Mouse (Mus musculus) spleen, embryonic (tissue): ENCODE results near the gene Scgb1a1.
"Not testable (repeated sequence)": the region's sequence is repeated elsewhere in the genome, so short reads cannot be mapped to it uniquely, and the experiment has no call there.

ENCODE experiments used
- CTCF ChIA-PET: fragments of 350-600 bp; sonication (Branson Sonifier 250); formaldehyde crosslinking; loops from one replicate; lab custom pipeline; 2022; lab: Charles Lee

Gene Scgb1a1

DNA sequence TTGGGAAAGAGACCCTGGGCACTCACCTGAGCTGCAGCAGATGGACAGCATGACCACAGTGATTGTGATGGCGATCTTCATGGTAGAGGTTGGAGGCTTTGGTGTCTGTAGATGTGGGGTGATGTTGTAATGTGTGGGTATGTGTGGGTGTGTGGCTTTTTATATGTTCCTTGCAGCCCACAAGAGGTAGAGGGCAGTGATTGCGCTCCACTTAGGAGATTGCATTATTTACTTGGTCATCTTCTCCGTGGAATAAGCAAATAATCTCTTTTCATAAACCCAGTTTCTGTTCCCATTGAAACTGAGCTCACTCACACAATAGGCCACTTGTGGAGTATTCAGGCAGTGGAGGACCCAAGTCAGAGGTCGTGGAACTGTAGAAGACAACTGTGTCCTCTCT, at the start of gene Scgb1a1:
Scgb1a1 (minus strand) TSS at position 138 of the 400 bp plus-strand sequence.
- CTCF ChIA-PET: no interaction called here

DNA sequence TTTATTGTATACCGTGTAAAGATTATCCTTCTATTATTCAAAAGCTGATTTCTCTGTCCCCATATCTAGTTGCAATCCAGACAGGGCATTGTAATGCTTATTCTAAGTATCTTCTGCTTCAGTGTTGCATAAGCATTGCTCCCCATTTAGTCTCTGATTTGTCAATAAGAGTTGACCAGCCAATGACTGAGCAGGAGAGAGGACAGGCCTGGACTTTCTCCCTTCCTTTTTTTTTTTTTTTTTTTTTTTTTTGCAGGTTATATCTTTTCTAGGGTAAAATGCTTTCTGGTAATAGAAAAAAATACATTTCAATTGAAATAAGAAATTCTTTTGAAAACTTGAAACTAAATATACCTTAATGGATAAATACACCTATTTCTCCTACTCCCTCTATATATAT, 49.4 kb upstream of the Scgb1a1 start:
- CTCF ChIA-PET: no interaction called here

DNA sequence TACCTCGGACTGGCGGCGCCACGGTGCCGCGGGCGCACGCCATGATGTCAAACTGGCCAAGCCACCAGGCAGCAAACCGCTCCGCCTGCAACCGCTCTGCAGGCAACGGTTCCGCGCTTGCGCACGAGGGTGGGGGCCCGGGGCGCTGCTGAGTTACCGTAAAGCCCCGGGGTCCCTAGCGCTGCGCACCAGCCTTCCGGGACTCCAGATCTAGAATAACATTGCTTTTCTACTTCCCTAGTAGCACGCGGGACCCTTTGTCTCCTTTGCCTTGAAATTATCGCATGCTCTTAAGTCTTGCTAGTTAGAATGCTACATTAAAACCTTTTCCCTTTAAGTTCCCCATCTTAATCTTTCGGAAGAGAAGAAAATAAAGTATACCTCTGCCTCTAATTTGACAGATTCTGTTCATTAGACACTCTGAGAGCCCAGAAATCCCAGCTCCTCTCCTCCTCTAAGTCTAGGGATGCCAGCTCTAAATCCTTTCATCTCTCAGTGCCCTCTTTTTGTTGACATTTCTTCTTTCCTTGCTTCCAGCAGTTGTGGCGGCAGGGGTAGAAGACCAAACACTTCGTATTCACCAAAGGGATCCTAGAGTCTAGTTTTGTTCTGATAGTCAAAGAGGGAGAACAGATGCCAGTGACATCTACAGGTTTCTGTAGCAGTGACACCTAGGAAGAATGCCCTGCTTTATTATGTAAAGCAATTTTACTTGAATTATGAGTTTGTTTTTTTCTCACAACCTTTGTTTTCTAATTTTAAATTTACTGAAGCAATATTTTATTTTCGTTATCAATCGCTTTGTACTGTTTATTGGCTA, 48.0 kb upstream of the Scgb1a1 start, which contains the start of gene Asrgl1:
Asrgl1 (minus strand) TSS at position 125 of the 820 bp plus-strand sequence.
- CTCF ChIA-PET: no interaction called here

DNA sequence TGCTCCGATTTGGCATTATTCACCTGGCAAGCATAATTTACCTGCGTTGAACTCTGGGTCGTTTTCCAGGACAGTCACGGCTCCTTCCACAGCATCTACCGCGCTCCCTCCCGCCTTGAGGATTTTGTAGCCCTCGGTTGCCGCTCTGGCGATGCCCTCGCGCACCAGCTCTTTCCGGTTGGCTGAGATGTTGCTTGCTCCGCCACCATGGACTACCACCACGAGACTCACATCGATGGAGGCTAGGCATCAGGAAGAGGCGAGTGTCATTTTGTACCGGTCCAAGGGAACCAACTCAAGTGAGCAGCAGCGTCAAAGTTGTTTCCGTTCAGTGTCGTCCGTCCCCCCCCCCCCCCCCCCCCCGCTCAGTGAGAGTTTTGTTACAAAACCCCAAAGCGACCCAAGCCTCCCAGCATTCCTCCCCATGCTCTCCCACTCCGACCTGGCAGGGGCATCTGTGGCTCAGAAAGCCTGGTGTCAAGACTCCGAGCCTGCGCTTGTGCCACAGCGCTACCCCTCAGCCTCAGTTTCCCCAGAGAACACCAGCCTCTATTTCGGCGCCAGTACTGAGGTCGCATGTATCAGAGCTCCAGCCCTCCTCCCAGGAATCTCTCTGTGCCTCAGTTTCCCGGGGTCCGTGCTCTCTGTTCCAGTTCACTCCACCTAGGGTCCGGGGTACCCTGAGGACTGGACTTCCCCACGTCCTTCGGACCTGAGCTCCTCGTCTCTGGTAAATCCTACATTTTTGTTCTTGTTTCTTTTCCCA, 47.2 kb upstream of the Scgb1a1 start:
- CTCF ChIA-PET: no interaction called here

DNA sequence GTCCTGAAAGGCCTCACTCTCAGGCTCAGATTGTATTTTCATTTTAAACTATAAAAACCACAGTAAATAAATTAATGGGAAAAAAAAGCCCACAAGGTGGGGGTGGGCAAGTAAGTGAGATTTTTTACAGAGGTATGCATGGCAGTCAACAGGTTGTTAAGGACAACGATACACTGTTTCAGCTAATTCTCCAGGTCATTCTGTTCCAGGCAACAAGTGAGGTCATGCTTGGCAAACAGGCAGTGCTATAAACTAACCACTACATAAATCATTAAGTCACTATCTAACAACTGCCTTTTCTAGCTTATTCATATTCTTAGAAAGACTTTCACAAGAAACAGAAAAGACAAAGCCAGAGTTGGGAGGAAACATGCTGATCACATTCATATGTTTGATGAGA, 42.2 kb upstream of the Scgb1a1 start:
- CTCF ChIA-PET: no interaction called here

DNA sequence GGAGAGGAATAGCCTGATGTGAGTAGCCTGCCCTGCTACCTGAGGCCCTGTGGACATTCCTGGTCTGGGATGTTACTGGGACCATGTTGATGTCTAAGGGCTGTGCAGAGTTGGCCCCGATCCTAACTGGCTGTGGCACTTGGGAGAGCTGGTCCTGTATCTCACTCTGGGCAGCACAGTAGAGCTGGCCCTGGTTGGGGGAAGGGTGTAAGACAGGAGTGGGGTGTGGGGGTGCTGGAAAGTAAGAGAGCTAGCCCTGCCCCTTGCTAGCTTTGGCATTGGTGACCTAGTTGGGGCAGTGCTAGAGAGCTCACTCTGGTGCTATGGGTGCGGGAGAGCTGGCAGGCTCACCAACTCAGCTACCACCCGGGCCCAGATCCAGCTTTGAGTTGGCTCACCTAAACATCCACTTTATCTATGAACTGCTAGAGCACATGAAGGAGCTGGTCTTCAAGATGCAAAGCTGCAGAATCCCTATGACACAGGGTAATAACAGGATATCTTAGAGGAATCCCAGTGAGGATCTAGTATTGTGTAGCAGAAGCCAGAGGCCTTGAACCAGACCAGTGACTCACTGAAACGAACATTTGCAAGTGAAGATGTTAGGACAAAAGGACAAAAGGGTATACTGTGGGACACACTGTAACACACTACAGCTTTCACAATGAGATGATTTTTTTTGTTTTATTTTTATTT, 40.9 kb upstream of the Scgb1a1 start:
- CTCF ChIA-PET: no interaction called here

DNA sequence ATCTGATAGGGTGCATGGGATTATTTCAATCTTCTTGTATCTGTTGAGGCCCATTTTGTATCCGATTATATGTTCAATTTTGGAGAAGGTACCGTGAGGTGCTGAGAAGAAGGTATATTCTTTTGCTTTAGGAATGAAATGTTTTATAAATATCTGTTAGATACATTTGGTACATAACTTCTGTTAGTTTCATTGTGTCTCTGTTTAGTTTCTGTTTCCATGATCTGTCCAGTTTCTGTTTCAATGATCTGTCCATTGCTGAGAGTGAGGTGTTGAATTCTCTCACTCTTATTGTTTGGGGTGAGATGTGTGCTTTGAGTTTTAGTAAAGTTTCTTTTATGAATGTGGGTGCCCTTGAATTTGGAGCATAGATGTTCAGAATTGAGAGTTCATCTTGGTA, 36.2 kb upstream of the Scgb1a1 start:
- CTCF ChIA-PET: not testable (repeated sequence)

DNA sequence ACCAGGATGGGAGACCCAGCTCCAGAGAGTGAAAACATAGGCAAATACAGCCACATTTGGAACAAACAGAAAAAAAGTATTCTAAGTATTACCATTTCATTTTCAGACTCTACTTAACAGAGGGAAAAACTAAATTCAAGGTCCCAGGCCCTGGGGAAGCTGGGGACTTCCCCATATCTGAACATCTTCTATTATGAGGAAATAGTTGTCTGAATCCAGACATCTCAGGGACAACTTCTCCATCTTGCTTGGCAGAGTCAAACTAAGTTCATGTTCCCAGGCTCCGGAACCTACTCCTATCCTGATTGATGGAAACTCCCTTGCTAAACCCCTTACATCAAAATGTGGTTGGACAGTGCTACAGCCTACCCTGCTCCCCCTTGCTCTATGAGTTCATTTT, 34.6 kb upstream of the Scgb1a1 start:
- CTCF ChIA-PET: no interaction called here

DNA sequence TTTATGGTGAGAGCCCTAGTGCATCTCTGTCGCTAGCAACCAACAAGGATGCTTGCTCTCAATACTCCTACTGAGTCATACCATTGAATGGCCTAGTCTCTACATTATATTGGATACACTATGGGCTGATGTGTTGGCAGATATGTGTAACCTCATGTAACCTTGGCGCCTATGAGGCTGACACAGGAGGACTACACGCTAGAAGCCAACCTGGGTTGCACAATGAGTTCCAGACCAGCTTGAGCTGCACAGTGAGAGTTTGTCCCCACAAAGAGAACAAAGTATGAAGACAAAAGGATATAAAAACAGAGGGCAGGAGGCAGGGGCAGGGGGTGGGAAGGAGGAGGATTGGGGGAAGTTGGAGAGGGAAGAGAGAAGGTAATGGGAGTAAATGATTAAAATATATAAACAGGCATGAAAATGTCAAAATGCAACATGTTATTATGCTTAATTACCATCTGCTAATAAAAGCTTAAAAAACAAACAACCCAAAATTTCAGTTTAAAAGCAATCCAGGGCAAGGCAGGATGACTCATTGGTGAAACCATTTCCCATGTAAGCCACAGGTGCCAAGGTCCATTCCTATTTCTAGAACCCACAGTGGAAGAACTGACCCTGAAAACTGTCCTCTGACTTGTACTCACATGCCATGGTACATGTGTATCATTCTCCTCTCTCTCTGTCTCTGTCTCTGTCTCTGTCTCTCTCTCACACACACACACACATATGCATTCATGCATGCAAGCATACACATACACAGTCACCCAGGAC, 32.1 kb upstream of the Scgb1a1 start:
- CTCF ChIA-PET: no interaction called here

DNA sequence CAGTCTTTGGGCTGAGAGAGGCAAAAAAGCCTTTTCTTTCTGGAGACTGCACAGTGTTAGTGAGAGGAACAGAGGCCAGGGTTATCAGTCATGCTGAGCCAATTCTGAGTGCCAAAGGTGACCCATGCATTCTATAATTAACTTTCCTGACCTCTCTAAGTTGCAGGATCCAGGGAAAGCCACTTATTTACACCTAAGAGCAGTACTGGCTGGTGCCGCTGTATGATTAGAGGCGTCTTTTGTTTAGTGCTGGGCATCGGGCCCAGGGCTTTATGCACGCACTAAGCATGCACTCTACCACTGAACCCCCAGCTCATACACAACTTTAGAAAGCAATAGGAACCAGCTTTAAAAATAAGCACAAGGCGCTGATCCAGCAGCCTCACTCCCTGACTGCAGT, 29.5 kb upstream of the Scgb1a1 start:
- CTCF ChIA-PET: no interaction called here

DNA sequence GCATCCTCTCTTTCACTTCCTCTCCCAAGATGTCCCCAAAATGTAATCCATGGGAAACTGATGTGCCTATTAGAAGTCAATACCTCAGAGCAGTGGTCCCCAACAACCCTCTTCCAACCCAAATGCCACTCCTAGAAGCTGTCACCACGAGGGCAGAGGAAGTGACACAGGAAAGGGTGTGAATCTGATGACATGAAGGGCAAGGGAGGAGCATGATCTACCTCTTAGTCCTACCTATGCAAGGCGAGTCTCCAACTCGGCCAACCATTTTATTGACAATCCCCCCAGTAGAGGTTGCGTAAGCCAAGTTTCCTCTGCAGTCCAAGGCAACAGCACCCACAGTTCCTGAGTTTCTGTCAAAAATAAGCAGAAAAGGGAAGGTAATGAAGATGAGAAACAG, 28.5 kb upstream of the Scgb1a1 start:
- CTCF ChIA-PET: no interaction called here

DNA sequence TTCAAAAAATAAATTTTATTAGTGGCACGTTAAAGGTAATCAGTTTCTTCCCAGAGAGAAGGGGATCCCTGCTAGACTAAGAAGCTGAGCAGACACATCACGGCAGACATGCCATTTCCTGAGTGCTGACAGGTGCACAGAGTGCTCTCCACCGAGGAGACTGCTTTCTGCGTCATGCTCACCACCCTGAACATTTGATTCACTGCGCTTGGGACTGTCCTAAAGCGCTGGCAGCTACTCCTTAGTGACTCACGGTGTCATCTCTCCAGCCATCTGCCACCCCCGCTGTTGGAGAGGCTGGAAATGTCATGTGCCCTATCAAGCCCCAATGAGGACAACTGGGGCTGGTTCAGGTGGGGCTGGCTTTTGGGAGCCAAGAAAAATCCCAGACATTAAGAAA, 24.3 kb upstream of the Scgb1a1 start:
- CTCF ChIA-PET: interaction anchor here (0.8 to 0.9 kb wide), 2 partner anchors 133 to 137 kb away, joined by 3 read pairs; no protein-coding TSS in a partner anchor

DNA sequence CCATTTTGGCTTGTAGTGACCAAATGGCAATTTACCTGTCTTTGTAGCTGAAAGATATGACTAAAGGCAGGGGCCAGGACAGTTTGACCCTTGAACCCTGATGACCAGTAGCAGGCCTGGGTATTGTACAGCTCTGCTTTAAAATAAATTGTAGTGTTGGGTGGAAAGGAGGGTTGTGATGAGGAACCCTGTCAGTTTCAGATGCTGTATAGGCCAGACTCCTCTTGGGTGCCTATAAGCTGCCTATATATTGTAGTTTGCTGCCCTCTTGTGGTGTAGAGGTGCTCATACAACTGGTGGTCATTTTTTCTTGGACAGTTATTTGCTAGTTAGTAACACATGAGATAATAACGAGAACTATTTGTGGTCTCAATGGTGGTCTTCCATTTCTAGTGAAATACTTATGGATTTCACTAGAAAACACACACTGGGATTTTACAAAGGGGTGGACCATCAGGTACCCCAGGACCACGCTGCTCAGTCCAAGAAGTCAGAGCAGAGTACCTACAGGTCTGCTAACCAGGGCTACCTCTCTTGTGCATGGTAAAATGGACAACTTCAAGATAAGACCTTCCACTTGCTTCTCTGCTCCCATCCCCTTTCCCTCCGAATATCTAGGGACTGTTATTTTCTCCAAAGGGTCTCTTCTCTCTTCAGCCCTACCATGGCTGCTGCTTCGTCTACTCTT, 22.6 kb upstream of the Scgb1a1 start:
- CTCF ChIA-PET: interaction anchor here (0.6 to 1.2 kb wide), 5 partner anchors 28 to 248 kb away, joined by 3 to 11 read pairs (median 4); no protein-coding TSS in a partner anchor

DNA sequence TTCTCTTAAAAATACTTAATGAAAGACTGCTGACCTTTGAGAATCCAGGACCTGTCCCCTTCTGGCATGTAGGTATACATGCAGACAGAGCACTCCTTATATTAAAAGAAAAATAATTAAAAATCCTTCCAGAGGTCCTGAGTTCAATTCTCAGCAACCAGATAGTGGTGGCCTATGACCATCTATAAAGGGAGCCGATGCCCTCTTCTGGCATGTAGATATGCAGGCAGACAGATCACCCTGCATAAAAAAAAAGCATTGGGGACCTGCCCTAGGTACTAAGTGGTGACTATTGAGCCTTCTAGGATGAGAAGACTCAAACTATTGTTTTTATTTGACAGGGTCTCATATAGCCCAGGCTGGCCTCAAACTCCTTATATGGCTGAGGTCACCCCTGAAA, 20.8 kb upstream of the Scgb1a1 start:
- CTCF ChIA-PET: interaction anchor here (0.7 kb wide), 1 partner anchor 425 kb away, joined by 3 read pairs; no protein-coding TSS in a partner anchor

DNA sequence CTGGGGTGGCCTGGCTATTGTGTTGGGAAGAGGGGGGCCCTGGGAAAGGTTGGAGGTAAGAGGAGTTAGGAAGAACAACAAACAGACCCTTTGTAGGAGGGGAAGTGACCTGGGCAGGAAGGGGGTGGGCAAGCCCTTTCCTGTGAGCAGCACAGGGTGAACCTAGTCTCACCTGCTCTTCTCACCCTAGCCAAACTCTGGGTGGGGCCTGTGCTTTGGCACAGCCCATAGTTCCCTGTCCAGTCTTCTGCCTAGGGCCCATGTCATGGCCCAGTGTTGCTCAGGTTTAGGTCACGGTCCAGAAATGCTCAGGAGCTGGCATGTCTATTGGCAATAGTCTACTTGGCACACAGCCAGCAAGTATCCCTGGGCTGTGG, 19.6 kb upstream of the Scgb1a1 start:
- CTCF ChIA-PET: no interaction called here

DNA sequence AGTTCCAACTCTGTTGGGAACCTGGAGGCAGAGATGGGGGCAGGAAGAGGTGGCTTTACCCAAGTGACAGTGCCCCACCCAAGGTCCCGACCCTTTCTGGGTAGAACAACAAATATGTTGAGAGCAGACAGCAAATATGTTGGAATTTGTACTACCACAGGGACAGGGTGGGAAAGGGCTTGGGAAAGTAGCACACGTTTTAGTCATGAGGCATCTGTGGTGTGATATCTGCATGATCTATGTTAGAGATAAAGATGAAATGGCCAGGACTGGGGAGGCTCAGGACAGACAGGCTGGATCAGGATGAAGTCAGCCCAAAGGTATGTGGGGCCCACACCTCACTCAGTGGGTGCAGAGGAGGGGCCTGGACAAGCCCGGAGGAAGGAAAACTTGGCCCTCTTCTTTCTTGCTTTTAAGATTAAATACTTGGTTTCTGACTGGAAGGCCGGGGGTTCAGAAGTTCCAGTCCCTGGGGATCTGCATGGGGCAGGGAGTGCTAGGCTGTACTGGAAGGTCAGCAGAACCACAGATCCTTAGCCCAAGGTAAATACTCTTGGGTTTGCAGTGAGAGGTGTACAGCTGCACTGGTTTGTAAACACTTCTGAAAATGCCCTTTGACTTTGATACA, 19.1 kb upstream of the Scgb1a1 start:
- CTCF ChIA-PET: no interaction called here

DNA sequence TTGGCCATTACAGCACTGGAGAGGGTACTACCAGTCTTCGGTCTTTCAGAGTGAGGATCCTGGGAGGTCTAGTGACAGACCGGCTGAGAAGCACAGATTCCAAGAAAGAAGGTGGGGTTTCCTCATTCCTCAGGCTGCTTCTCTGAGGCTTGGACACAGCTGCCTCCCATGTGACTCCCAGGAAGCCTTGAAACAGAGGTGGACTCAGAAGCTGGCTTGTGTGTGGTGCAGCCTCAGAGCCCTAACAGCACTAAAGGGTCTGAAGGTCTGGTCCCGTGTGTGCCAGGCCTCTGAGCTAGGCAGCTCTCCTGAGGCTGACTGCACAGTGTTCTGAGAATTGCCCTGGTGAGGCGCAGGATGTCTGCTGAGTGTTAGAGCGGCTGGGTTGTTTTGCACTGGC, 18.3 kb upstream of the Scgb1a1 start:
- CTCF ChIA-PET: no interaction called here

DNA sequence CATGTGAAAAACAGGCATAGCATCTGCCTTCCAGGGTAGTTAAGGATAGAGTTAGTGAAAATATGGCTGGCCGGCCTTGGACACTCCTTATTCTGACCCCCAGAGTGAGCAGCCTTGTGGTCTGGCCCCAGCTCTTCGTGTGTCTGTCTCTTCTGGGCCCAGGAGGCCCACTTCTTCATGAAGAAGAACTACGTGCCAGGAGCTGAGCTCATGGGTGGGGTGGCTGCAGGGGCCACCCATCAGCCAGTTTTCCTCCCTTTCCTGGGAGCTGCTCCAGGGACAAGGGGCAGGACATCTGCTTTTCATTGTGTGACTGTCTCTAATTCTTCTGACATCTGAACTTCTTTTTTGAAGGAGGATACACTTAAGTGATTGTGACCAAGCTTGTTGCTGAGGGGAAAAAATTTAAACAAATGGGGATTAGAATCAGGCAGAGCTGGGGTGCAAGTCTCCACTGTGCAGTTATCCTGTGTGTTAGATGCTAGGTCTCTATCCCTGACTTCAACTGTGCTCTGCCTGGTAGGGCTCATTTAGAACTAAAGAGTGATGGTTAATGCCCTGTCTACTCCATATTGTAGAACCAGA, 17.4 kb upstream of the Scgb1a1 start:
- CTCF ChIA-PET: interaction anchor here (0.7 to 1.0 kb wide), 2 partner anchors 38 to 1227 kb away, joined by 3 read pairs; no protein-coding TSS in a partner anchor

DNA sequence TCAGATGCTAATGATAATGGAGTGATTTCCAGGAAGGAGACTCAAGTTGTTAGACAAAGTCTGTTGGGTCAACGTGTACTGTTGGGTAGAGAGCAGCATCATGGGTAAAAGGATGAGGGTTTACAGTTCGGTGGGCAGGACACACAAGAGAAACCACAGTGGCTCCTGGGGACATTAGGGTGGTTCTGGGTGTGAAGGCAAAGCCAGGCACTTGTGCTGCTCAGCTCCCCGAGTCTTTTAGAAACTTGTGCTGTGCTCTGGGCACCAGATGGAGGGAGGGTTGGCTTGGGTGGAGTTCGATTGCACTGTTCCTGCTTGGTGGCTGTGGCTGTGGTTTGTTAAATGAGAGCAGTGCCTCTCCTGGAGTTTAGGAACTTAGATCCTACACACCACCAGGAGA, 16.2 kb upstream of the Scgb1a1 start:
- CTCF ChIA-PET: interaction anchor here (1.0 kb wide), 1 partner anchor 37 kb away, joined by 3 read pairs; no protein-coding TSS in a partner anchor

DNA sequence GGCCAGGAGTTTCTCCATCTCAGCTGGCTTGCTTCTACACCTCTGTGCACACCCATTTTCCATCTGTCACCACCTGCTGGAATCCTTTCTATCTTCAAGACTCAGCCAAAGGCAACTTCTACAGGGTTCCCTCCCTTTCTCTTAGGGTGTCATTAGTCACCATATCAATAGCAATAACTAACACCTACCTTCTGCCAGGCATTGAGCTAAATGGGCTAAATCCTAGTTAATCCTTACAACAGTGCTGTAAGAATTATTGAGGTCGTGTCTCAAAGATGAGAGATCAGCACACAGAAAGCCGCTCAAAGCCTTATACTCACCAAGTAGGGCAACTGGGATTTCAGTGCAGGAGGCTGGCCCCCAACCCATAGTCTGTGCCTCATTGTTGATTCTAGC, 13.3 kb upstream of the Scgb1a1 start:
- CTCF ChIA-PET: interaction anchor here (0.6 kb wide), 1 partner anchor 219 kb away, joined by 7 read pairs; no protein-coding TSS in a partner anchor
